Comparison of ENCODE assay signal across 8 mouse cellular contexts in genomic region chr4:148951821-148952291, GRCm38 (mm10).
DNase-seq lines count a peak whose midpoint lies in the region; ATAC-seq and TF ChIP-seq lines count a peak whose summit lies in the region.

No protein-coding gene starts in this region.

- WGBS in embryonic facial prominence, embryonic 12.5 days: 3% methylated on average over 44 of the region's 44 CpGs
- 4% methylated on average over 44 of the region's 44 CpGs for WGBS in midbrain, embryonic 15.5 days

- H3K36me3 ChIP-seq in E14TG2a.4 (ENCODE audit: insufficient read depth, low read length): peaks cover 6% of the 10 kb centered on the region
- no peaks in the 10 kb centered on the region for H3K36me3 ChIP-seq in embryonic facial prominence, embryonic 12.5 days
- no peaks in the 10 kb centered on the region for H3K36me3 ChIP-seq in midbrain, embryonic 15.5 days (replicated peaks)

- H3K9ac ChIP-seq in embryonic facial prominence, embryonic 12.5 days: 0 out of 2 replicates have a peak overlapping the region, but pooled peaks have one; percentile 19
- H3K9ac ChIP-seq in midbrain, embryonic 15.5 days: peak overlapping the region; percentile 44

- H3K4me2 ChIP-seq in embryonic facial prominence, embryonic 12.5 days (replicated peaks): peak overlapping the region; percentile 76
- peak overlapping the region; percentile 80 for H3K4me2 ChIP-seq in midbrain, embryonic 15.5 days

- peak overlapping the region; percentile 73 for H3K4me3 ChIP-seq in E14TG2a.4 (replicated peaks; ENCODE audit: low read length)
- peak overlapping the region; percentile 37 for H3K4me3 ChIP-seq in embryonic facial prominence, embryonic 12.5 days
- peak overlapping the region; percentile 42 for H3K4me3 ChIP-seq in midbrain, embryonic 15.5 days

- H3K27me3 ChIP-seq in E14TG2a.4 (ENCODE audit: insufficient read depth, low read length): peaks cover 40% of the 10 kb centered on the region
- peaks cover 70% of the 10 kb centered on the region for H3K27me3 ChIP-seq in embryonic facial prominence, embryonic 12.5 days
- peaks cover 45% of the 10 kb centered on the region for H3K27me3 ChIP-seq in midbrain, embryonic 15.5 days (replicated peaks)

- no peak for ATAC-seq in embryonic facial prominence, embryonic 12.5 days (ENCODE audit: insufficient number of reproducible peaks, insufficient read depth, low FRiP score, low TSS enrichment)
- peak; percentile 41 for ATAC-seq in midbrain, embryonic 15.5 days (replicated peaks)
- no peak for ATAC-seq in activated CD4-positive, CD25-positive, alpha-beta regulatory T cell, adult 4 months

- no peak overlapping the region for H3K27ac ChIP-seq in embryonic facial prominence, embryonic 12.5 days
- H3K27ac ChIP-seq in midbrain, embryonic 15.5 days: no peak overlapping the region

- no peaks in the 10 kb centered on the region for H3K9me3 ChIP-seq in E14TG2a.4 (ENCODE audit: low read length)
- H3K9me3 ChIP-seq in embryonic facial prominence, embryonic 12.5 days: no peaks in the 10 kb centered on the region
- no peaks in the 10 kb centered on the region for H3K9me3 ChIP-seq in midbrain, embryonic 15.5 days

- H3K4me1 ChIP-seq in E14TG2a.4 (replicated peaks; ENCODE audit: low read depth, low read length): peaks cover 58% of the 10 kb centered on the region
- peaks cover 37% of the 10 kb centered on the region for H3K4me1 ChIP-seq in embryonic facial prominence, embryonic 12.5 days
- peaks cover 36% of the 10 kb centered on the region for H3K4me1 ChIP-seq in midbrain, embryonic 15.5 days

- peak; percentile 43 to 49 for DNase-seq in cerebellum, postnatal 25 days
- DNase-seq in cerebellum, adult 9-10 months: no peak
- DNase-seq in layer of hippocampus, postnatal 10 days (ENCODE audit: low spot score in 2 of 2): peak; percentile 35 to 56
- no peak for DNase-seq in thymus, postnatal 0 days (ENCODE audit: low spot score)

- no peak for TF ChIP-seq CTCF in E14TG2a.4 (conservative IDR thresholded peaks at IDR 0.05; ENCODE audit: low read length)

Comparison
In these comparisons a context has a peak if more than half of its experiments do, and no peak if none do; other contexts are left out.
1. DNase-seq: peak in cerebellum, postnatal 25 days (2 of 2) and layer of hippocampus, postnatal 10 days (2 of 2); none in cerebellum, adult 9-10 months (single experiment) and thymus, postnatal 0 days (single experiment).
2. Peak in every context shown above with its lines, with median percentiles within 50 percentile points of each other: H3K4me3 ChIP-seq.